Mouse (Mus musculus): ENCODE results near the gene Itga11. TPM values are rescaled to one million over a fixed set of nuclear protein-coding genes. Genes with fewer than 3 reads are reported as not detected.

Itga11 gene
- polyA plus RNA-seq, 1 experiment from 2014 or later: 0.29 TPM

GRCm38 (mm10) chr9:62749666-62750065 is 72.0 kb downstream of the Itga11 start:
- ATAC-seq (ENCODE audit: low FRiP score, low TSS enrichment): no peak
- 41% methylated on average over 6 of the region's 6 CpGs for WGBS

GRCm38 (mm10) chr9:62750381-62750780 is 72.8 kb downstream of the Itga11 start:
- Histone ChIP-seq H3K9me3 (ENCODE audit: control insufficient read depth, low read length) (no peaks in the 10 kb centered on the region), H3K36me3 (ENCODE audit: control insufficient read depth, insufficient read depth, low read length) (no peaks in the 10 kb centered on the region), H3K27me3 (ENCODE audit: control insufficient read depth, insufficient read depth, low read length) (no peaks in the 10 kb centered on the region), H3K4me3 (ENCODE audit: low read depth, low read length) (no peak overlapping the region), H3K27ac (replicated peaks) (no peak overlapping the region), H3K4me1 (replicated peaks; ENCODE audit: control insufficient read depth, insufficient read depth) (no peaks in the 10 kb centered on the region), H3K9ac (ENCODE audit: low read length) (no peak overlapping the region), H3K4me2 (replicated peaks; ENCODE audit: low read depth) (no peak overlapping the region)
- 88% methylated on average over 11 of the region's 11 CpGs for WGBS
- no peak for TF ChIP-seq CTCF (IDR thresholded peaks at IDR 0.05; ENCODE audit: low read depth)
- no peak for TF ChIP-seq EP300 (optimal IDR thresholded peaks at IDR 0.05)
- ATAC-seq (ENCODE audit: low FRiP score, low TSS enrichment) (no peak), DNase-seq (ENCODE audit: low spot score) (no peak)

More at GRCm38 (mm10) chr9:62749666-62750065, 72.0 kb downstream of the Itga11 start:
- H3K9ac ChIP-seq (ENCODE audit: low read length): no peak overlapping the region
- H3K27ac ChIP-seq (replicated peaks): no peak overlapping the region
- no peak for DNase-seq (ENCODE audit: low spot score)
- H3K9me3 ChIP-seq (ENCODE audit: control insufficient read depth, low read length): no peaks in the 10 kb centered on the region
- H3K4me2 ChIP-seq (replicated peaks; ENCODE audit: low read depth): no peak overlapping the region
- H3K27me3 ChIP-seq (ENCODE audit: control insufficient read depth, insufficient read depth, low read length): no peaks in the 10 kb centered on the region
- no peak overlapping the region for H3K4me3 ChIP-seq (ENCODE audit: low read depth, low read length)
- H3K36me3 ChIP-seq (ENCODE audit: control insufficient read depth, insufficient read depth, low read length): no peaks in the 10 kb centered on the region
- TF ChIP-seq EP300 (optimal IDR thresholded peaks at IDR 0.05) (no peak), CTCF (IDR thresholded peaks at IDR 0.05; ENCODE audit: low read depth) (no peak)
- H3K4me1 ChIP-seq (replicated peaks; ENCODE audit: control insufficient read depth, insufficient read depth): no peaks in the 10 kb centered on the region

DNA sequence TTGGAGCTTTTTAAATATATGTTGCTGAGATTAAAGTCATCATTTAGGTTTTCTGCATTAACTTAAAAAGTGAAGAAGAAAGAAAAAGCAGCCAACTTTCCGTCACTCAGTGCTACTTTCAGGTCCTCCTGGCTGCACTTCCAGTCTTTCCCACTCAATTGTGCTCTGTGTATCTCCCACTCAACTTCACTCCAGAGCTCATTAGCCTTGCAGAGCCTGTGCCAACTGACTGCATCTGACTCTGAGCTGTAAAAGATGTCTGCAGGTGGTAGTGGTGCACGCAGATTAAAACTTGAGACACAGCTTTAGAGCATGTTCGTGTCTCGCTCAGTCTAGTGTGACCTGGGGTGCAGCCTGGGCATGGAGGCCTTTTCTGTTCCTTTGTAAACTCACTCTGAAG is 80.7 kb downstream of the Itga11 start:
- TF ChIP-seq CTCF (IDR thresholded peaks at IDR 0.05; ENCODE audit: low read depth) (no peak), EP300 (optimal IDR thresholded peaks at IDR 0.05) (no peak)
- Histone ChIP-seq H3K36me3 (ENCODE audit: control insufficient read depth, insufficient read depth, low read length) (no peaks in the 10 kb centered on the region), H3K27me3 (ENCODE audit: control insufficient read depth, insufficient read depth, low read length) (no peaks in the 10 kb centered on the region), H3K9me3 (ENCODE audit: control insufficient read depth, low read length) (no peaks in the 10 kb centered on the region), H3K4me1 (replicated peaks; ENCODE audit: control insufficient read depth, insufficient read depth) (no peaks in the 10 kb centered on the region), H3K9ac (ENCODE audit: low read length) (no peak overlapping the region), H3K4me3 (ENCODE audit: low read depth, low read length) (no peak overlapping the region), H3K4me2 (replicated peaks; ENCODE audit: low read depth) (no peak overlapping the region), H3K27ac (replicated peaks) (no peak overlapping the region)
- 83% methylated on average over 4 of the region's 4 CpGs for WGBS
- ATAC-seq (ENCODE audit: low FRiP score, low TSS enrichment) (no peak), DNase-seq (ENCODE audit: low spot score) (no peak)

- ATAC-seq (ENCODE audit: low FRiP score, low TSS enrichment) (no peak), DNase-seq (ENCODE audit: low spot score) (no peak)
- Histone ChIP-seq H3K9ac (ENCODE audit: low read length) (no peak overlapping the region), H3K4me3 (ENCODE audit: low read depth, low read length) (no peak overlapping the region), H3K4me2 (replicated peaks; ENCODE audit: low read depth) (no peak overlapping the region), H3K27ac (replicated peaks) (no peak overlapping the region), H3K27me3 (ENCODE audit: control insufficient read depth, insufficient read depth, low read length) (no peaks in the 10 kb centered on the region), H3K36me3 (ENCODE audit: control insufficient read depth, insufficient read depth, low read length) (no peaks in the 10 kb centered on the region), H3K4me1 (replicated peaks; ENCODE audit: control insufficient read depth, insufficient read depth) (no peaks in the 10 kb centered on the region), H3K9me3 (ENCODE audit: control insufficient read depth, low read length) (no peaks in the 10 kb centered on the region)
- TF ChIP-seq EP300 (optimal IDR thresholded peaks at IDR 0.05) (no peak), CTCF (IDR thresholded peaks at IDR 0.05; ENCODE audit: low read depth) (peak; percentile 59)
- 58% methylated on average over 3 of the region's 3 CpGs for WGBS
Observed at GRCm38 (mm10) chr9:62759601-62760000, 82.0 kb downstream of the Itga11 start.

- DNase-seq (ENCODE audit: low spot score) (peak; percentile 31), ATAC-seq (ENCODE audit: low FRiP score, low TSS enrichment) (0 out of 2 replicates have a peak, but pooled peaks have one; percentile 14)
- H3K36me3 ChIP-seq (ENCODE audit: control insufficient read depth, insufficient read depth, low read length): no peaks in the 10 kb centered on the region
- H3K4me2 ChIP-seq (replicated peaks; ENCODE audit: low read depth): no peak overlapping the region
- H3K4me3 ChIP-seq (ENCODE audit: low read depth, low read length): no peak overlapping the region
- H3K27me3 ChIP-seq (ENCODE audit: control insufficient read depth, insufficient read depth, low read length): no peaks in the 10 kb centered on the region
- TF ChIP-seq CTCF (IDR thresholded peaks at IDR 0.05; ENCODE audit: low read depth) (no peak), EP300 (optimal IDR thresholded peaks at IDR 0.05) (no peak)
- H3K9ac ChIP-seq (ENCODE audit: low read length): no peak overlapping the region
- 7% methylated on average over 12 of the region's 13 CpGs for WGBS
- H3K27ac ChIP-seq (replicated peaks): no peak overlapping the region
- no peaks in the 10 kb centered on the region for H3K9me3 ChIP-seq (ENCODE audit: control insufficient read depth, low read length)
- no peaks in the 10 kb centered on the region for H3K4me1 ChIP-seq (replicated peaks; ENCODE audit: control insufficient read depth, insufficient read depth)
Observed at GRCm38 (mm10) chr9:62763478-62763877, 85.9 kb downstream of the Itga11 start.

DNA sequence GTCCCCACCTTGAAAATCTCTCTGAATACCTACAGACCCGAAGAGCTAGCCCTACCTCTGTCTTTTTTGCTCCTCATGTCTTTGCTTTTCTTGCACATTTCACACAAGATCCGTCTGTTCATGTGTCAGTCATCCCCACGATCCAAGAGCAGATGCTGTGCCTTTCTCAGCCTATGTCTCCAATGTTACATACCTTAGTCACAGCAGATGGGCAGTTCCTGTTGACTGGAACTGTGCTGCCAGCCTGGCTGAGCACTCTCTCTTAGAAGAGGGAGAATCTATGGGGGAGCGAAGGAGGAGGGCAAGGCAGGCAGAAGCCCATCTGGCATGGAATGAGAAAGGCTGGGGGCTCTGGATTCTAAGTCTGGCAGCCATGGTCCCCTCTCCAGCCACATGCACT is 87.7 kb downstream of the Itga11 start:
- no peaks in the 10 kb centered on the region for H3K27me3 ChIP-seq (ENCODE audit: control insufficient read depth, insufficient read depth, low read length)
- no peaks in the 10 kb centered on the region for H3K4me1 ChIP-seq (replicated peaks; ENCODE audit: control insufficient read depth, insufficient read depth)
- TF ChIP-seq CTCF (IDR thresholded peaks at IDR 0.05; ENCODE audit: low read depth) (no peak), EP300 (optimal IDR thresholded peaks at IDR 0.05) (no peak)
- no peak overlapping the region for H3K4me2 ChIP-seq (replicated peaks; ENCODE audit: low read depth)
- H3K36me3 ChIP-seq (ENCODE audit: control insufficient read depth, insufficient read depth, low read length): no peaks in the 10 kb centered on the region
- H3K9ac ChIP-seq (ENCODE audit: low read length): no peak overlapping the region
- no peak for ATAC-seq (ENCODE audit: low FRiP score, low TSS enrichment)
- no peak overlapping the region for H3K27ac ChIP-seq (replicated peaks)
- WGBS: 79% methylated on average over 4 of the region's 4 CpGs
- H3K4me3 ChIP-seq (ENCODE audit: low read depth, low read length): no peak overlapping the region
- no peaks in the 10 kb centered on the region for H3K9me3 ChIP-seq (ENCODE audit: control insufficient read depth, low read length)
- no peak for DNase-seq (ENCODE audit: low spot score)
